12 mouse cellular contexts compared by ENCODE assay signal in genomic region chr7:38125565-38126159, GRCm38 (mm10). TPM values are rescaled to one million over a fixed set of nuclear protein-coding genes. Genes with fewer than 3 reads are reported as not detected.
DNase-seq lines count a peak whose midpoint lies in the region; ATAC-seq lines count a peak whose summit lies in the region.
"Had no signal": no experiment of that assay in that cellular context is flagged by ENCODE, and none has a peak within 500 bp of the region (broad histone marks: within the 10 kb centered on the region; RNA-seq: fewer than 3 reads in every experiment).

No protein-coding gene starts in this region.

- no peaks in the 10 kb centered on the region for H3K27me3 ChIP-seq in heart, embryonic 13.5 days (replicated peaks)
- H3K27me3 ChIP-seq in forebrain, embryonic 14.5 days (replicated peaks; ENCODE audit: control insufficient read depth, insufficient read depth, low read length), result no peaks in the 10 kb centered on the region
- H3K27me3 ChIP-seq: neural tube, embryonic 13.5 days had no signal

- H3K9ac ChIP-seq in heart, embryonic 13.5 days, result peak overlapping the region; percentile 37; the same call in 1 of the 2 replicates
- no peak overlapping the region for H3K9ac ChIP-seq in forebrain, embryonic 14.5 days (ENCODE audit: low read length)
- H3K9ac ChIP-seq: liver, embryonic 12.5 days; neural tube, embryonic 13.5 days had no signal

- H3K4me3 ChIP-seq in heart, embryonic 13.5 days, result no peak overlapping the region
- no peak overlapping the region for H3K4me3 ChIP-seq in forebrain, embryonic 14.5 days (ENCODE audit: low read depth, low read length)
- H3K4me3 ChIP-seq: liver, embryonic 12.5 days; neural tube, embryonic 13.5 days had no signal

- no peak overlapping the region for H3K4me2 ChIP-seq in heart, embryonic 13.5 days
- no peak overlapping the region for H3K4me2 ChIP-seq in forebrain, embryonic 14.5 days (ENCODE audit: low read length)
- H3K4me2 ChIP-seq: liver, embryonic 12.5 days; neural tube, embryonic 13.5 days had no signal

- no peak overlapping the region for H3K27ac ChIP-seq in heart, embryonic 13.5 days (replicated peaks)
- H3K27ac ChIP-seq in forebrain, embryonic 14.5 days (ENCODE audit: low read depth, low read length), result peak overlapping the region; percentile 46; the same call in 1 of the 2 replicates
- H3K27ac ChIP-seq: liver, embryonic 12.5 days; macrophage; neural tube, embryonic 13.5 days had no signal

- intact Hi-C loops in heart, postnatal 14 days (cut with DNase I), result no loop called here

- H3K4me1 ChIP-seq in heart, embryonic 13.5 days, result peaks cover 9% of the 10 kb centered on the region; the same call in 1 of the 2 replicates
- H3K4me1 ChIP-seq in forebrain, embryonic 14.5 days (ENCODE audit: control insufficient read depth, insufficient read depth, low read length), result peaks cover 2% of the 10 kb centered on the region; the same call in 1 of the 2 replicates
- H3K4me1 ChIP-seq: liver, embryonic 12.5 days had no signal

- H3K9me3 ChIP-seq in heart, embryonic 13.5 days, result no peaks in the 10 kb centered on the region
- no peaks in the 10 kb centered on the region for H3K9me3 ChIP-seq in forebrain, embryonic 14.5 days (replicated peaks; ENCODE audit: control insufficient read depth, low read length)
- H3K9me3 ChIP-seq: liver, embryonic 12.5 days; neural tube, embryonic 13.5 days had no signal

- no peaks in the 10 kb centered on the region for H3K36me3 ChIP-seq in heart, embryonic 13.5 days
- H3K36me3 ChIP-seq in forebrain, embryonic 14.5 days (ENCODE audit: control insufficient read depth, insufficient read depth, low read length), result no peaks in the 10 kb centered on the region
- H3K36me3 ChIP-seq: liver, embryonic 12.5 days; neural tube, embryonic 13.5 days had no signal

- ATAC-seq in heart, embryonic 13.5 days (ENCODE audit: extremely low read depth, insufficient number of reproducible peaks, low FRiP score, low TSS enrichment), result no peak
- ATAC-seq in forebrain, embryonic 14.5 days, result peak; percentile 34; the same call in 1 of the 2 replicates
- no peak; the same call in 1 of the 2 replicates for ATAC-seq in erythroid progenitor cell, adult 5-6 weeks (replicated peaks; ENCODE audit: low FRiP score, poor library complexity, severe bottlenecking)
- ATAC-seq: liver, embryonic 12.5 days had no signal

- DNase-seq in heart, postnatal 14 days, result no peak
- peak; percentile 46 for DNase-seq in testis, postnatal 10 days (ENCODE audit: low spot score)
- DNase-seq in testis, postnatal 14 days (ENCODE audit: low spot score), result no peak
- DNase-seq in forebrain, embryonic 14.5 days (ENCODE audit: low spot score), result peak; percentile 34
- peak; percentile 34 for DNase-seq in right cerebral cortex, postnatal 4 days
- DNase-seq in lung, adult 18-20 months, result no peak
- DNase-seq: thymus, adult 18-20 months had no signal

- WGBS in heart, embryonic 13.5 days, result 66% methylated on average over 12 of the region's 12 CpGs
- WGBS in forebrain, embryonic 14.5 days, result 67% methylated on average over 12 of the region's 12 CpGs

RNA-seq across cellular contexts. Expression of gene Ccne1, which starts 18.3 kb away (rescaled TPM):
- polyA plus RNA-seq in heart, embryonic 13.5 days (2015; fragmentation: Nextera tagmentation; extraction: Ambion mirVana), result 40.9 and 44.5 TPM in 2 replicates
- 1 to 10 TPM; 1.2 to 1.9 TPM for total RNA-seq in heart, postnatal 14 days (2021)
- polyA plus RNA-seq in forebrain, embryonic 14.5 days (2014; fragmentation: Nextera tagmentation; extraction: Ambion mirVana), result 17.0 and 18.5 TPM in 2 replicates
- 131 and 148 TPM in 2 replicates for total RNA-seq in erythroid progenitor cell, adult 5-6 weeks (2015; ENCODE audit: low replicate concordance)
- total RNA-seq in erythroid progenitor cell, adult 5-6 weeks (2017; ENCODE audit: low replicate concordance), result 180 and 187 TPM in 2 replicates

RNA-seq across cellular contexts. Expression of gene 1600014C10Rik, which starts 57.4 kb away (rescaled TPM):
- polyA plus RNA-seq in heart, embryonic 13.5 days (2015; fragmentation: Nextera tagmentation; extraction: Ambion mirVana), result 11.9 and 12.4 TPM in 2 replicates
- total RNA-seq in heart, postnatal 14 days (2021), result 10 to 100 TPM; 26.0 to 27.3 TPM
- 18.4 and 19.9 TPM in 2 replicates for polyA plus RNA-seq in forebrain, embryonic 14.5 days (2014; fragmentation: Nextera tagmentation; extraction: Ambion mirVana)
- total RNA-seq in erythroid progenitor cell, adult 5-6 weeks (2015; ENCODE audit: low replicate concordance), result 2.9 and 3.2 TPM in 2 replicates
- 3.3 and 3.6 TPM in 2 replicates for total RNA-seq in erythroid progenitor cell, adult 5-6 weeks (2017; ENCODE audit: low replicate concordance)

Comparison
In these comparisons a context has a peak if more than half of its experiments do, and no peak if none do; other contexts are left out.
1. DNase-seq: peak in testis, postnatal 10 days (single experiment), forebrain, embryonic 14.5 days (single experiment) and right cerebral cortex, postnatal 4 days (single experiment); none in heart, postnatal 14 days (0 of 2), testis, postnatal 14 days (single experiment) and lung, adult 18-20 months (0 of 2).
2. RNA of gene Ccne1, which starts 18.3 kb away (total RNA-seq): 131 to 187 TPM in erythroid progenitor cell, adult 5-6 weeks; 1.2 to 1.9 TPM in heart, postnatal 14 days; every median in the first group is over 10 times any median in the second.
3. RNA of gene 1600014C10Rik, which starts 57.4 kb away (total RNA-seq): 26.0 to 27.3 TPM in heart, postnatal 14 days; 2.9 to 3.6 TPM in erythroid progenitor cell, adult 5-6 weeks; every median in the first group is over 4 times any median in the second.